ENCODE assay signal across 15 mouse cellular contexts in the genomic region with DNA sequence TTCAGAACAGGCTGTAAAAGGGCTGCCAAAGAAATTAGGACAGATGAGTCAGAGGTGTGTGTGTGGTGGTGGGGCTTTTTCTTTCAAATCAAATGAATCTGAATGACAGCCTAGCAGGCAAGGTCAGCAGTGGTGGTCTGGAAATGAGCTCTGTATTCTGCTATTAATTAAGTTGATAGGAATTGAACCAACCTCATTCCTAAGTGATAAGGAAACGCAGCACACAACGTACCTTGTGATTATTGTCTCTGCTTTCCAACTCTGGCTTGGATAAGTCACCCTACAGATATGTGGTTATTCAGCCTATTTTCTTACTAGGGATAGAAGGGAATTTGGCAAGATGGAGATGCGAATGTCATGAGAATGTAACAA. TPM values are rescaled to one million over a fixed set of nuclear protein-coding genes. Genes with fewer than 3 reads are reported as not detected.
A peak's percentile ranks its signal among the peaks of the same experiment; 100 is the strongest.
DNase-seq lines count a peak whose midpoint lies in the region; ATAC-seq and TF ChIP-seq lines count a peak whose summit lies in the region.
"Had no signal": no experiment of that assay in that cellular context is flagged by ENCODE, and none has a peak within 500 bp of the region (broad histone marks: within the 10 kb centered on the region; RNA-seq: fewer than 3 reads in every experiment).

No protein-coding gene starts in this region.

- no peaks in the 10 kb centered on the region for H3K36me3 ChIP-seq in intestine, embryonic 16.5 days (ENCODE audit: control insufficient read depth, insufficient read depth, low read length)
- no peaks in the 10 kb centered on the region for H3K36me3 ChIP-seq in intestine, postnatal 0 days (ENCODE audit: control insufficient read depth, insufficient read depth)
- H3K36me3 ChIP-seq in CH12.LX (replicated peaks in 1 of 2; ENCODE audit: control insufficient read depth in 1 of 2, insufficient read depth in 1 of 2, low read length in 1 of 2) = peaks cover 0 to 3% of the 10 kb centered on the region in 2 experiments
- H3K36me3 ChIP-seq in liver, embryonic 15.5 days (replicated peaks) = no peaks in the 10 kb centered on the region
- H3K36me3 ChIP-seq: embryonic facial prominence, embryonic 13.5 days; midbrain, embryonic 10.5 days had no signal

- dilution Hi-C loops in CH12.LX (cut with MboI; ENCODE audit: extremely low pct_ligation_motif_present, extremely low pct_unique_long_range_greater_than_20kb, low sequenced_read_pairs) = no loop called here

- TF ChIP-seq POLR2A in CH12.LX (IDR thresholded peaks at IDR 0.05; ENCODE audit: low read depth, low read length) = no peak

- H3K9me3 ChIP-seq in intestine, embryonic 16.5 days (ENCODE audit: control insufficient read depth, low read length) = no peaks in the 10 kb centered on the region
- no peaks in the 10 kb centered on the region for H3K9me3 ChIP-seq in intestine, postnatal 0 days (ENCODE audit: control insufficient read depth)
- peaks cover 3% of the 10 kb centered on the region for H3K9me3 ChIP-seq in CH12.LX (replicated peaks; ENCODE audit: low read length)
- H3K9me3 ChIP-seq in liver, embryonic 15.5 days (replicated peaks) = no peaks in the 10 kb centered on the region
- H3K9me3 ChIP-seq: embryonic facial prominence, embryonic 13.5 days; forebrain, embryonic 13.5 days; midbrain, embryonic 10.5 days had no signal

- no peaks in the 10 kb centered on the region for H3K27me3 ChIP-seq in intestine, embryonic 16.5 days (replicated peaks; ENCODE audit: control insufficient read depth, insufficient read depth, low read length)
- H3K27me3 ChIP-seq in intestine, postnatal 0 days (replicated peaks; ENCODE audit: control insufficient read depth, insufficient read depth, low read length) = no peaks in the 10 kb centered on the region
- H3K27me3 ChIP-seq in CH12.LX (replicated peaks) = no peaks in the 10 kb centered on the region
- H3K27me3 ChIP-seq in liver, embryonic 15.5 days = no peaks in the 10 kb centered on the region; the same call in 1 of the 2 replicates
- H3K27me3 ChIP-seq: embryonic facial prominence, embryonic 13.5 days; forebrain, embryonic 13.5 days had no signal

- in situ Hi-C loops in CH12.LX (cut with MboI; ENCODE audit: low pct_ligation_motif_present, low pct_unique_long_range_greater_than_20kb, low sequenced_read_pairs) = loop anchor here (10.0 kb wide), 1 partner anchor 333 kb away; no protein-coding TSS in a partner anchor

- 0 out of 2 replicates have a peak, but pooled peaks cover 4% of the 10 kb centered on the region for H3K4me1 ChIP-seq in intestine, embryonic 16.5 days (ENCODE audit: control insufficient read depth, insufficient read depth, low read length)
- H3K4me1 ChIP-seq in intestine, postnatal 0 days (replicated peaks; ENCODE audit: control insufficient read depth, insufficient read depth, low read length) = no peaks in the 10 kb centered on the region; the same call in 1 of the 2 replicates
- H3K4me1 ChIP-seq in CH12.LX (ENCODE audit: control insufficient read depth in 1 of 2, insufficient read depth in 2 of 2) = peaks cover 17 to 68% of the 10 kb centered on the region in 2 experiments
- peaks cover 26% of the 10 kb centered on the region for H3K4me1 ChIP-seq in liver, embryonic 15.5 days (replicated peaks)

- no peak for TF ChIP-seq CTCF in intestine, postnatal 0 days (IDR thresholded peaks at IDR 0.05; ENCODE audit: low read depth)
- no peak for TF ChIP-seq CTCF in CH12.LX (conservative IDR thresholded peaks at IDR 0.05 in 1 of 2, IDR thresholded peaks at IDR 0.05 in 1 of 2; ENCODE audit: low read depth in 2 of 2, low read length in 2 of 2)

- 89% methylated on average over 3 of the region's 3 CpGs for WGBS in intestine, embryonic 16.5 days
- WGBS in intestine, postnatal 0 days = 79% methylated on average over 3 of the region's 3 CpGs
- WGBS in liver, embryonic 15.5 days (ENCODE audit: insufficient replicate concordance) = 60% methylated on average over 3 of the region's 3 CpGs

- no peak for ATAC-seq in intestine, embryonic 16.5 days
- ATAC-seq in intestine, postnatal 0 days = no peak
- ATAC-seq in liver, embryonic 15.5 days (ENCODE audit: insufficient read depth) = no peak

- DNase-seq in CH12.LX (ENCODE audit: extremely low read depth) = no peak
- DNase-seq in Muller cell, postnatal 12 days (ENCODE audit: inconsistent ontology term) = peak; percentile 88
- DNase-seq in kidney, postnatal 4 days = no peak
- no peak for DNase-seq in thymus, postnatal 36 days
- DNase-seq: adrenal gland, postnatal 25 days; cerebellum, adult 9-10 months; gastrocnemius, postnatal 25 days; kidney, adult 2 months; layer of hippocampus, postnatal 36 days had no signal

- no peak overlapping the region for H3K4me3 ChIP-seq in intestine, embryonic 16.5 days (ENCODE audit: low read length)
- H3K4me3 ChIP-seq in intestine, postnatal 0 days (ENCODE audit: low read depth, low read length) = no peak overlapping the region
- peak overlapping the region; percentile 74 to 95 (median 83) for H3K4me3 ChIP-seq in CH12.LX (replicated peaks in 1 of 3; ENCODE audit: low read depth in 2 of 3, low read length in 2 of 3, poor library complexity in 1 of 3)
- peak overlapping the region; percentile 92; the same call in 1 of the 2 replicates for H3K4me3 ChIP-seq in liver, embryonic 15.5 days (replicated peaks)

- peak overlapping the region; percentile 80; the same call in 1 of the 2 replicates for H3K4me2 ChIP-seq in intestine, embryonic 16.5 days (ENCODE audit: low read depth, low read length)
- no peak overlapping the region for H3K4me2 ChIP-seq in intestine, postnatal 0 days (replicated peaks; ENCODE audit: low read depth)
- peak overlapping the region; percentile 93 for H3K4me2 ChIP-seq in CH12.LX (ENCODE audit: insufficient read depth, low read depth, poor library complexity, severe bottlenecking)
- peak overlapping the region; percentile 92; the same call in 1 of the 2 replicates for H3K4me2 ChIP-seq in liver, embryonic 15.5 days

- no peak overlapping the region for H3K27ac ChIP-seq in intestine, embryonic 16.5 days (ENCODE audit: low read length)
- no peak overlapping the region for H3K27ac ChIP-seq in intestine, postnatal 0 days (ENCODE audit: low read depth, low read length)
- H3K27ac ChIP-seq in CH12.LX (ENCODE audit: insufficient read depth, low read depth) = peak overlapping the region; percentile 84; the same call in 1 of the 2 replicates
- H3K27ac ChIP-seq in liver, embryonic 15.5 days (replicated peaks) = 0 out of 2 replicates have a peak overlapping the region, but pooled peaks have one; percentile 85
- H3K27ac ChIP-seq: forebrain, embryonic 13.5 days had no signal

- no peak overlapping the region for H3K9ac ChIP-seq in intestine, embryonic 16.5 days (ENCODE audit: low read depth, low read length)
- no peak overlapping the region for H3K9ac ChIP-seq in intestine, postnatal 0 days (ENCODE audit: low read depth, low read length)
- peak overlapping the region; percentile 93 for H3K9ac ChIP-seq in CH12.LX (ENCODE audit: insufficient read depth, low read depth)
- H3K9ac ChIP-seq in liver, embryonic 15.5 days = 0 out of 2 replicates have a peak overlapping the region, but pooled peaks have one; percentile 90

- TF ChIP-seq RAD21 in CH12.LX (IDR thresholded peaks at IDR 0.05; ENCODE audit: low read depth, low read length) = no peak

- TF ChIP-seq EP300 in CH12.LX (IDR thresholded peaks at IDR 0.05; ENCODE audit: low read length) = no peak

- no peaks in the 10 kb centered on the region for H3K79me2 ChIP-seq in CH12.LX (replicated peaks; ENCODE audit: control insufficient read depth, extremely low read depth, insufficient read depth, poor library complexity, severe bottlenecking)

TF ChIP-seq in CH12.LX, 34 proteins besides CTCF, POLR2A, EP300 and RAD21:
- no peak for TF ChIP-seq BHLHE40 (IDR thresholded peaks at IDR 0.05; ENCODE audit: low read depth, low read length)
- TF ChIP-seq SIN3A (IDR thresholded peaks at IDR 0.05; ENCODE audit: low read length) = peak; percentile 11; the same call in 1 of the 2 replicates
- TF ChIP-seq CHD1 (IDR thresholded peaks at IDR 0.05; ENCODE audit: low read depth, low read length) = peak; percentile 70; the same call in 1 of the 2 replicates
- TF ChIP-seq MEF2A (IDR thresholded peaks at IDR 0.05; ENCODE audit: borderline replicate concordance, low read depth, low read length) = peak; percentile 1; the same call in 1 of the 2 replicates

RNA-seq across cellular contexts. Expression of a gene that starts 1.1 kb away (rescaled TPM):
- 19.5 and 20.2 TPM in 2 replicates for polyA plus RNA-seq in intestine, embryonic 16.5 days (2015; fragmentation: Nextera tagmentation; extraction: Ambion mirVana)
- polyA plus RNA-seq in intestine, postnatal 0 days (2015; fragmentation: Nextera tagmentation; extraction: Ambion mirVana) = 19.1 and 21.1 TPM in 2 replicates
- total RNA-seq in CH12.LX (2012; rRNA removed) = 11.0 and 15.8 TPM in 2 replicates
- 17.8 and 18.0 TPM in 2 replicates for total RNA-seq in CH12.LX (2014; rRNA removed)
- polyA plus RNA-seq in CH12.LX (2012; ENCODE audit: insufficient read length, low read depth) = 21.3 and 24.5 TPM in 2 replicates
- polyA plus RNA-seq in liver, embryonic 15.5 days (2015; fragmentation: Nextera tagmentation; extraction: Ambion mirVana) = 7.3 and 7.5 TPM in 2 replicates

RNA-seq across cellular contexts. Expression of a gene that starts 55.3 kb away (rescaled TPM):
- 243 and 262 TPM in 2 replicates for polyA plus RNA-seq in intestine, embryonic 16.5 days (2015; fragmentation: Nextera tagmentation; extraction: Ambion mirVana)
- 111 and 112 TPM in 2 replicates for polyA plus RNA-seq in intestine, postnatal 0 days (2015; fragmentation: Nextera tagmentation; extraction: Ambion mirVana)
- total RNA-seq in CH12.LX (2012; rRNA removed) = 239 and 320 TPM in 2 replicates
- 428 and 524 TPM in 2 replicates for total RNA-seq in CH12.LX (2014; rRNA removed)
- polyA plus RNA-seq in CH12.LX (2012; ENCODE audit: insufficient read length, low read depth) = 829 and 841 TPM in 2 replicates
- 98.1 and 102 TPM in 2 replicates for polyA plus RNA-seq in liver, embryonic 15.5 days (2015; fragmentation: Nextera tagmentation; extraction: Ambion mirVana)

Comparison
In these comparisons a context has a peak if more than half of its experiments do, and no peak if none do; other contexts are left out.
1. H3K27ac ChIP-seq: peak in CH12.LX (single experiment) and liver, embryonic 15.5 days (single experiment); none in intestine, embryonic 16.5 days (single experiment) and intestine, postnatal 0 days (single experiment).
2. H3K4me3 ChIP-seq: peak in CH12.LX (3 of 3) and liver, embryonic 15.5 days (single experiment); none in intestine, embryonic 16.5 days (single experiment) and intestine, postnatal 0 days (single experiment).
3. H3K9ac ChIP-seq: peak in CH12.LX (single experiment) and liver, embryonic 15.5 days (single experiment); none in intestine, embryonic 16.5 days (single experiment) and intestine, postnatal 0 days (single experiment).